Mouse (Mus musculus) right cerebral cortex, postnatal 36 days (tissue): Measurements from ENCODE around the gene Evpl.

Experiments used
- DNase-seq, 2 experiments: peaks; one replicate each; pipeline ENCODE4 v3.0.0; 2022; ENCODE audit warnings: low spot score in 2 of 2, mixed read lengths in 1 of 2

Evpl gene

DNA sequence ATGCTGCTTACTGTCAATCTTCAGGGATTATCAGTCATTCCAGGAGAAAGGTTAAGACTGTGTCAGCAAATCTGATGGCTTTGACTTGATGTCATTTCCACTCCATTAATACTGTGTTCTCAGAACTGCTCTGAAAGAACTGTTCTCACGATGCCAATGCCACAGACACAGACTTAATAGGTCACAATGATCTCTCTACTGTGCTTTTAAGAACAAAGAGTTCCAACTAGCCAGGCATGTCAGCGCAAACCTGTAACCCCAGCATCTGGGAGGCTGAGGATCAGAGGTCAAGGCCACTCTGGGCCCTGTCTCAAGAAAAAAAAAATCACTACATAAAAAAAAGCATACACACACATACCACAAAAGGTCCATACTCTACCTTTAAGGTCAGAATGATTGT, 65.9 kb downstream of the Evpl start:
- DNase-seq = no peak
